Mouse (Mus musculus) stomach, adult 2 months (tissue): ENCODE results near the gene Mrs2. TPM values are rescaled to one million over a fixed set of nuclear protein-coding genes. Genes with fewer than 3 reads are reported as not detected.

Experiments used
- polyA plus RNA-seq: library from polyadenylated mRNA; depleted of rRNA; stranded (reverse); fragments of >200 nt; gene quantifications from 2 replicates; pipeline ENCODE4 v1.2.3, GENCODE M21; 2012; rRNA removed

Gene Mrs2
- polyA plus RNA-seq = 9.1 and 14.5 TPM in 2 replicates

GRCm38 (mm10) chr13:25019793-25020539, at the start of gene Mrs2:
Mrs2 (minus strand) TSS chr13:25020379.

GRCm38 (mm10) chr13:25055873-25056667, 35.9 kb upstream of the Mrs2 start, which contains the start of gene Dcdc2a:
Dcdc2a (plus strand) TSS chr13:25056004.

GRCm38 (mm10) chr13:24942512-24943282, 77.5 kb downstream of the Mrs2 start, which contains the start of gene Gpld1:
Gpld1 (plus strand) TSS chr13:24943152.

Other genes with a start within 250 kb of the Mrs2 start
- 9.2 and 9.8 TPM in 2 replicates for gene BC005537, start 218.7 kb downstream of the Mrs2 start, polyA plus RNA-seq
- 34.2 and 54.8 TPM in 2 replicates for gene Acot13, start 188.8 kb downstream of the Mrs2 start, polyA plus RNA-seq
- 2.7 and 4.9 TPM in 2 replicates for gene Tdp2, start 188.7 kb downstream of the Mrs2 start, polyA plus RNA-seq
- gene D130043K22Rik, start 175.2 kb downstream of the Mrs2 start, polyA plus RNA-seq = 0.10 and 0.11 TPM in 2 replicates
- gene Aldh5a1, start 82.7 kb downstream of the Mrs2 start, polyA plus RNA-seq = 2.2 and 5.4 TPM in 2 replicates
- gene Gpld1, start 77.2 kb downstream of the Mrs2 start, polyA plus RNA-seq = 4.4 and 7.1 TPM in 2 replicates
- gene Dcdc2a, start 35.6 kb upstream of the Mrs2 start, polyA plus RNA-seq = 0.04 TPM in 1 of 2 replicates, not detected in the other